Mouse (Mus musculus) megakaryocyte, embryonic 14.5 days (primary cell): ENCODE data around the gene Zbtb20.

Experiments used
- FLI1 ChIP-seq: IDR thresholded peaks from 2 replicates; pipeline ENCODE4 v1.6.1; 2012; ENCODE audit warnings: low read length, inconsistent platforms, mixed read lengths
- GATA1 ChIP-seq: IDR thresholded peaks from 3 replicates; pipeline ENCODE4 v1.6.1; 2012; ENCODE audit warnings: mixed read lengths, low read length, inconsistent platforms, borderline replicate concordance

- TF ChIP-seq GATA1 (no peak), FLI1 (no peak)
Observed at GRCm38 (mm10) chr16:43645879-43646278, 770.2 kb downstream of the Zbtb20 start.
